Mouse (Mus musculus) adrenal gland, postnatal 10 days (tissue): ENCODE data around the gene Defb45. TPM values are rescaled to one million over a fixed set of nuclear protein-coding genes. Genes with fewer than 3 reads are reported as not detected.

Source experiments
- total RNA-seq, 2 experiments: library from RNA; stranded (reverse); gene quantifications; 2 replicates each; pipeline ENCODE4 v1.2.3; 2021

Gene Defb45
- total RNA-seq, 2 experiments from 2014 or later: not detected

Other genes with a start within 250 kb of the Defb45 start
- gene Nrsn2, start 222.8 kb downstream of the Defb45 start, total RNA-seq: 1 to 10 TPM; 1.8 to 2.8 TPM
- gene Sox12, start 201.3 kb downstream of the Defb45 start, total RNA-seq: 10 to 100 TPM; 15.7 to 22.7 TPM
- 10 to 100 TPM in 1 of 2 experiments, 1 to 10 TPM in 1; 9.4 to 11.1 TPM for gene Zcchc3, start 184.4 kb downstream of the Defb45 start, total RNA-seq
- gene 6820408C15Rik, start 183.8 kb downstream of the Defb45 start, total RNA-seq: under 1 TPM; 0.42 to 0.79 TPM
- gene Defb23, start 134.8 kb downstream of the Defb45 start, total RNA-seq: not detected
- not detected for gene Defb20, start 122.3 kb downstream of the Defb45 start, total RNA-seq
- not detected for gene Defb22, start 109.3 kb downstream of the Defb45 start, total RNA-seq
- not detected for gene Defb26, start 87.7 kb downstream of the Defb45 start, total RNA-seq
- not detected for gene Defb28, start 81.1 kb downstream of the Defb45 start, total RNA-seq
- gene Defb29, start 59.3 kb downstream of the Defb45 start, total RNA-seq: not detected
- not detected for gene Gm17416, start 30.1 kb downstream of the Defb45 start, total RNA-seq
- gene Defb21, start 26.7 kb downstream of the Defb45 start, total RNA-seq: not detected
- 1 to 10 TPM; 1.5 to 2.2 TPM for gene Defb19, start 19.1 kb downstream of the Defb45 start, total RNA-seq
- gene Defb36, start 4.9 kb upstream of the Defb45 start, total RNA-seq: under 1 TPM in 1 of 2 experiments, not detected in 1; 0.73 TPM
- gene Defb25, start 23.7 kb upstream of the Defb45 start, total RNA-seq: not detected
- gene Rem1, start 27.6 kb upstream of the Defb45 start, total RNA-seq: 10 to 100 TPM in 1 of 2 experiments, 1 to 10 TPM in 1; 7.2 to 10.1 TPM
- 100 to 1,000 TPM; 105 to 125 TPM for gene H13, start 70.1 kb upstream of the Defb45 start, total RNA-seq
- 10 to 100 TPM; 24.5 to 26.7 TPM for gene Mcts2, start 87.6 kb upstream of the Defb45 start, total RNA-seq
- 100 to 1,000 TPM; 112 to 182 TPM for gene Id1, start 136.9 kb upstream of the Defb45 start, total RNA-seq
- gene Cox4i2, start 154.8 kb upstream of the Defb45 start, total RNA-seq: 1 to 10 TPM; 8.0 to 8.3 TPM
- 10 to 100 TPM; 49.3 to 56.2 TPM for gene Bcl2l1, start 232.3 kb upstream of the Defb45 start, total RNA-seq
- 10 to 100 TPM; 18.4 to 21.4 TPM for gene Tpx2, start 248.6 kb upstream of the Defb45 start, total RNA-seq